Mouse (Mus musculus): Measurements from ENCODE around the gene Hs6st2. TPM values are rescaled to one million over a fixed set of nuclear protein-coding genes. Genes with fewer than 3 reads are reported as not detected.

The Hs6st2 gene
- 7.7 and 7.9 TPM in 2 replicates for polyA plus RNA-seq (2015; fragmentation: Nextera tagmentation; extraction: Ambion mirVana)

GRCm38 (mm10) chrX:51681756-51682155 lies at the start of gene Hs6st2:
Hs6st2 (minus strand) TSS chrX:51681856.
- H3K9me3 ChIP-seq (replicated peaks; ENCODE audit: control insufficient read depth, low read length): no peaks in the 10 kb centered on the region
- H3K36me3 ChIP-seq (ENCODE audit: control insufficient read depth, insufficient read depth): no peaks in the 10 kb centered on the region
- H3K4me3 ChIP-seq (ENCODE audit: low read length): peak within 1 kb of the TSS; percentile 56
- no peak within 1 kb of the TSS for H3K27ac ChIP-seq (ENCODE audit: low read length)
- H3K27me3 ChIP-seq (ENCODE audit: control insufficient read depth, insufficient read depth, low read length): peaks cover 34% of the 10 kb centered on the region
- 24% methylated on average over 5 of the region's 5 CpGs for WGBS
- peak within 1 kb of the TSS; percentile 37 for H3K9ac ChIP-seq (ENCODE audit: low read length)
- no peaks in the 10 kb centered on the region for H3K4me1 ChIP-seq (ENCODE audit: control insufficient read depth, insufficient read depth, low read length)
- no peak for ATAC-seq (replicated peaks; ENCODE audit: extremely low read depth, insufficient read depth, low FRiP score)
- peak within 1 kb of the TSS; percentile 64 for H3K4me2 ChIP-seq (ENCODE audit: low read depth, low read length)

- ATAC-seq (replicated peaks; ENCODE audit: extremely low read depth, insufficient read depth, low FRiP score): no peak
- 33% methylated on average over 8 of the region's 8 CpGs for WGBS
- H3K27me3 ChIP-seq (ENCODE audit: control insufficient read depth, insufficient read depth, low read length): no peaks in the 10 kb centered on the region
Observed at GRCm38 (mm10) chrX:51714086-51714745, 32.6 kb upstream of the Hs6st2 start.

GRCm38 (mm10) chrX:51712996-51713395 lies 31.3 kb upstream of the Hs6st2 start:
- H3K36me3 ChIP-seq (ENCODE audit: control insufficient read depth, insufficient read depth): no peaks in the 10 kb centered on the region
- no peak overlapping the region for H3K4me3 ChIP-seq (ENCODE audit: low read length)
- H3K9ac ChIP-seq (ENCODE audit: low read length): no peak overlapping the region
- no peak for ATAC-seq (replicated peaks; ENCODE audit: extremely low read depth, insufficient read depth, low FRiP score)
- H3K4me1 ChIP-seq (ENCODE audit: control insufficient read depth, insufficient read depth, low read length): no peaks in the 10 kb centered on the region
- H3K27me3 ChIP-seq (ENCODE audit: control insufficient read depth, insufficient read depth, low read length): no peaks in the 10 kb centered on the region
- 27% methylated on average over 1 of the region's 1 CpGs for WGBS
- no peak overlapping the region for H3K4me2 ChIP-seq (ENCODE audit: low read depth, low read length)
- no peak overlapping the region for H3K27ac ChIP-seq (ENCODE audit: low read length)
- H3K9me3 ChIP-seq (replicated peaks; ENCODE audit: control insufficient read depth, low read length): no peaks in the 10 kb centered on the region

More at GRCm38 (mm10) chrX:51714086-51714745, 32.6 kb upstream of the Hs6st2 start:
- Histone ChIP-seq H3K4me2 (ENCODE audit: low read depth, low read length) (no peak overlapping the region), H3K4me3 (ENCODE audit: low read length) (no peak overlapping the region), H3K9me3 (replicated peaks; ENCODE audit: control insufficient read depth, low read length) (no peaks in the 10 kb centered on the region), H3K4me1 (ENCODE audit: control insufficient read depth, insufficient read depth, low read length) (no peaks in the 10 kb centered on the region), H3K27ac (ENCODE audit: low read length) (no peak overlapping the region), H3K9ac (ENCODE audit: low read length) (no peak overlapping the region), H3K36me3 (ENCODE audit: control insufficient read depth, insufficient read depth) (no peaks in the 10 kb centered on the region)

- Histone ChIP-seq H3K9ac (ENCODE audit: low read length) (no peak overlapping the region), H3K36me3 (ENCODE audit: control insufficient read depth, insufficient read depth) (no peaks in the 10 kb centered on the region), H3K4me1 (ENCODE audit: control insufficient read depth, insufficient read depth, low read length) (no peaks in the 10 kb centered on the region), H3K27ac (ENCODE audit: low read length) (no peak overlapping the region), H3K9me3 (replicated peaks; ENCODE audit: control insufficient read depth, low read length) (no peaks in the 10 kb centered on the region), H3K4me3 (ENCODE audit: low read length) (no peak overlapping the region), H3K27me3 (ENCODE audit: control insufficient read depth, insufficient read depth, low read length) (no peaks in the 10 kb centered on the region; the same call in 1 of the 2 replicates), H3K4me2 (ENCODE audit: low read depth, low read length) (no peak overlapping the region)
- ATAC-seq (replicated peaks; ENCODE audit: extremely low read depth, insufficient read depth, low FRiP score): no peak
- 66% methylated on average over 4 of the region's 4 CpGs for WGBS
Observed at GRCm38 (mm10) chrX:51702823-51703222, 21.2 kb upstream of the Hs6st2 start.

- H3K9ac ChIP-seq (ENCODE audit: low read length): no peak overlapping the region
- H3K4me1 ChIP-seq (ENCODE audit: control insufficient read depth, insufficient read depth, low read length): no peaks in the 10 kb centered on the region
- H3K4me3 ChIP-seq (ENCODE audit: low read length): no peak overlapping the region
- no peaks in the 10 kb centered on the region; the same call in 1 of the 2 replicates for H3K27me3 ChIP-seq (ENCODE audit: control insufficient read depth, insufficient read depth, low read length)
- no peaks in the 10 kb centered on the region for H3K9me3 ChIP-seq (replicated peaks; ENCODE audit: control insufficient read depth, low read length)
- H3K27ac ChIP-seq (ENCODE audit: low read length): no peak overlapping the region
- H3K4me2 ChIP-seq (ENCODE audit: low read depth, low read length): no peak overlapping the region
- no peak for ATAC-seq (replicated peaks; ENCODE audit: extremely low read depth, insufficient read depth, low FRiP score)
- no peaks in the 10 kb centered on the region for H3K36me3 ChIP-seq (ENCODE audit: control insufficient read depth, insufficient read depth)
- 49% methylated on average over 4 of the region's 4 CpGs for WGBS
Observed at GRCm38 (mm10) chrX:51699079-51699478, 17.4 kb upstream of the Hs6st2 start.

- 55% methylated on average over 6 of the region's 6 CpGs for WGBS
- Histone ChIP-seq H3K4me1 (ENCODE audit: control insufficient read depth, insufficient read depth, low read length) (no peaks in the 10 kb centered on the region), H3K4me2 (ENCODE audit: low read depth, low read length) (no peak overlapping the region)
Observed at GRCm38 (mm10) chrX:51686048-51686949, 4.6 kb upstream of the Hs6st2 start.

GRCm38 (mm10) chrX:51684336-51685056 lies 2.8 kb upstream of the Hs6st2 start:
- no peaks in the 10 kb centered on the region for H3K36me3 ChIP-seq (ENCODE audit: control insufficient read depth, insufficient read depth)
- H3K4me2 ChIP-seq (ENCODE audit: low read depth, low read length): no peak overlapping the region
- WGBS: 70% methylated on average over 3 of the region's 3 CpGs
- peaks cover 25% of the 10 kb centered on the region for H3K27me3 ChIP-seq (ENCODE audit: control insufficient read depth, insufficient read depth, low read length)
- no peak for ATAC-seq (replicated peaks; ENCODE audit: extremely low read depth, insufficient read depth, low FRiP score)
- H3K4me1 ChIP-seq (ENCODE audit: control insufficient read depth, insufficient read depth, low read length): no peaks in the 10 kb centered on the region
- no peak overlapping the region for H3K27ac ChIP-seq (ENCODE audit: low read length)
- no peaks in the 10 kb centered on the region for H3K9me3 ChIP-seq (replicated peaks; ENCODE audit: control insufficient read depth, low read length)
- H3K4me3 ChIP-seq (ENCODE audit: low read length): no peak overlapping the region
- H3K9ac ChIP-seq (ENCODE audit: low read length): no peak overlapping the region

More at GRCm38 (mm10) chrX:51686048-51686949, 4.6 kb upstream of the Hs6st2 start:
- Histone ChIP-seq H3K36me3 (ENCODE audit: control insufficient read depth, insufficient read depth) (no peaks in the 10 kb centered on the region), H3K9me3 (replicated peaks; ENCODE audit: control insufficient read depth, low read length) (no peaks in the 10 kb centered on the region), H3K27me3 (ENCODE audit: control insufficient read depth, insufficient read depth, low read length) (peaks cover 20% of the 10 kb centered on the region), H3K9ac (ENCODE audit: low read length) (no peak overlapping the region), H3K4me3 (ENCODE audit: low read length) (no peak overlapping the region), H3K27ac (ENCODE audit: low read length) (no peak overlapping the region)
- no peak for ATAC-seq (replicated peaks; ENCODE audit: extremely low read depth, insufficient read depth, low FRiP score)

- WGBS: 15% methylated on average over 38 of the region's 43 CpGs
Observed at GRCm38 (mm10) chrX:51681170-51681667, 437 bp downstream of the Hs6st2 start.

More at GRCm38 (mm10) chrX:51681170-51681667, 437 bp downstream of the Hs6st2 start:
- H3K4me3 ChIP-seq (ENCODE audit: low read length): peak overlapping the region; percentile 56
- no peaks in the 10 kb centered on the region for H3K9me3 ChIP-seq (replicated peaks; ENCODE audit: control insufficient read depth, low read length)
- H3K4me1 ChIP-seq (ENCODE audit: control insufficient read depth, insufficient read depth, low read length): no peaks in the 10 kb centered on the region
- H3K4me2 ChIP-seq (ENCODE audit: low read depth, low read length): peak overlapping the region; percentile 64
- H3K27ac ChIP-seq (ENCODE audit: low read length): no peak overlapping the region
- ATAC-seq (replicated peaks; ENCODE audit: extremely low read depth, insufficient read depth, low FRiP score): peak; percentile 49
- peak overlapping the region; percentile 1; the same call in 1 of the 2 replicates for H3K9ac ChIP-seq (ENCODE audit: low read length)
- H3K36me3 ChIP-seq (ENCODE audit: control insufficient read depth, insufficient read depth): no peaks in the 10 kb centered on the region
- peaks cover 34% of the 10 kb centered on the region for H3K27me3 ChIP-seq (ENCODE audit: control insufficient read depth, insufficient read depth, low read length)
